Comparison of ENCODE assay signal across 22 mouse cellular contexts in the genomic region with DNA sequence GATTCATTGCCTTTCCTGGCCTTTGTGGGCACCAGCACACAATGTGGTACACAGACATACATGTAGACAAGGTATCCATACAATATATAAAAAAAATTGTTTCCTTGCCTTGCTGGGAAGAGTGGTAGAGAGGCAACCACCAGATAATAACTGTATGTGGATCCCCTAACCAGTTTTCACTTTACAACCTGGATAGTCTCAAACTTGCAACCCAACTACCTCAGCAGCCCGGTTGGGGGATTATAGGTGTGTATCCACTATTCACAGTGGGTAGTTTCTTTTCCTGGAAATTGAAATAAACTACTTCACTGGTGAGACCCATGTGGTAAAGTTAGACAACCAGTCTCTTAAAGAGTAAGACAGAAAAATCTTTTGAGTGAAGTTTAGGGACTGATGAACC. TPM values are rescaled to one million over a fixed set of nuclear protein-coding genes. Genes with fewer than 3 reads are reported as not detected.
DNase-seq lines count a peak whose midpoint lies in the region; ATAC-seq and TF ChIP-seq lines count a peak whose summit lies in the region.
"Had no signal": no experiment of that assay in that cellular context is flagged by ENCODE, and none has a peak within 500 bp of the region (broad histone marks: within the 10 kb centered on the region; RNA-seq: fewer than 3 reads in every experiment).

No protein-coding gene starts in this region.

- peak overlapping the region; percentile 63; the same call in 1 of the 2 replicates for H3K27ac ChIP-seq in hindbrain, embryonic 13.5 days
- H3K27ac ChIP-seq in hindbrain, postnatal 0 days, result no peak overlapping the region
- 0 out of 2 replicates have a peak overlapping the region, but pooled peaks have one; percentile 52 for H3K27ac ChIP-seq in midbrain, embryonic 12.5 days (replicated peaks)
- no peak overlapping the region for H3K27ac ChIP-seq in midbrain, embryonic 15.5 days
- H3K27ac ChIP-seq: embryonic facial prominence, embryonic 10.5 days; embryonic facial prominence, embryonic 12.5 days; forebrain, embryonic 13.5 days; forebrain, embryonic 15.5 days had no signal

- H3K4me1 ChIP-seq in hindbrain, embryonic 13.5 days (replicated peaks), result peaks cover 6% of the 10 kb centered on the region; the same call in 1 of the 2 replicates
- H3K4me1 ChIP-seq in hindbrain, postnatal 0 days (ENCODE audit: insufficient read depth, low read length), result no peaks in the 10 kb centered on the region
- no peaks in the 10 kb centered on the region for H3K4me1 ChIP-seq in midbrain, embryonic 12.5 days
- H3K4me1 ChIP-seq in midbrain, embryonic 15.5 days, result no peaks in the 10 kb centered on the region
- H3K4me1 ChIP-seq: embryonic facial prominence, embryonic 10.5 days; embryonic facial prominence, embryonic 12.5 days; forebrain, embryonic 13.5 days; forebrain, embryonic 15.5 days had no signal

- H3K36me3 ChIP-seq in hindbrain, embryonic 13.5 days, result peaks cover 93% of the 10 kb centered on the region
- peaks cover 58% of the 10 kb centered on the region for H3K36me3 ChIP-seq in hindbrain, postnatal 0 days (ENCODE audit: insufficient read depth, low read length)
- H3K36me3 ChIP-seq in midbrain, embryonic 12.5 days, result peaks cover 80% of the 10 kb centered on the region
- peaks cover 57% of the 10 kb centered on the region for H3K36me3 ChIP-seq in midbrain, embryonic 15.5 days (replicated peaks)

- WGBS in hindbrain, embryonic 13.5 days, result 84% methylated on average over 1 of the region's 1 CpGs
- WGBS in hindbrain, postnatal 0 days, result 94% methylated on average over 1 of the region's 1 CpGs
- WGBS in midbrain, embryonic 12.5 days, result 92% methylated on average over 1 of the region's 1 CpGs
- 84% methylated on average over 1 of the region's 1 CpGs for WGBS in midbrain, embryonic 15.5 days

- ATAC-seq in hindbrain, embryonic 13.5 days (ENCODE audit: low FRiP score), result no peak
- ATAC-seq in hindbrain, postnatal 0 days, result no peak
- no peak for ATAC-seq in midbrain, embryonic 12.5 days (ENCODE audit: low FRiP score, low read depth)
- ATAC-seq in midbrain, embryonic 15.5 days (replicated peaks), result no peak
- ATAC-seq: activated CD4-positive, CD25-positive, alpha-beta regulatory T cell, adult 4 months; CD4-positive, CD25-positive, alpha-beta regulatory T cell, adult 4 months; forebrain, embryonic 13.5 days; forebrain, embryonic 15.5 days; forebrain, postnatal 0 days; Patski had no signal

- H3K9ac ChIP-seq in hindbrain, embryonic 13.5 days, result no peak overlapping the region
- no peak overlapping the region for H3K9ac ChIP-seq in hindbrain, postnatal 0 days (replicated peaks; ENCODE audit: low read length)
- H3K9ac ChIP-seq in midbrain, embryonic 12.5 days (replicated peaks), result no peak overlapping the region
- no peak overlapping the region for H3K9ac ChIP-seq in midbrain, embryonic 15.5 days
- H3K9ac ChIP-seq: embryonic facial prominence, embryonic 12.5 days; forebrain, embryonic 13.5 days; forebrain, embryonic 15.5 days; forebrain, postnatal 0 days had no signal

- no peak for TF ChIP-seq CTCF in hindbrain, postnatal 0 days (IDR thresholded peaks at IDR 0.05; ENCODE audit: low read depth)

- no peak for DNase-seq in hindbrain, postnatal 0 days (ENCODE audit: low spot score)
- no peak for DNase-seq in layer of hippocampus, postnatal 25 days (ENCODE audit: extremely low spot score in 1 of 2, low spot score in 1 of 2)
- DNase-seq: adrenal gland, adult 8-10 months; adrenal gland, postnatal 14 days; adrenal gland, postnatal 36 days; B cell, adult 2 months; cerebellum, adult 11-12 months; cerebellum, adult 2 months; cerebellum, adult 9-10 months; cerebellum, postnatal 10 days; cerebellum, postnatal 25 days; forebrain, postnatal 0 days had no signal

- no peak overlapping the region for H3K4me3 ChIP-seq in hindbrain, embryonic 13.5 days
- H3K4me3 ChIP-seq in hindbrain, postnatal 0 days (ENCODE audit: low read length), result no peak overlapping the region
- H3K4me3 ChIP-seq in midbrain, embryonic 12.5 days, result no peak overlapping the region
- H3K4me3 ChIP-seq in midbrain, embryonic 15.5 days, result no peak overlapping the region
- H3K4me3 ChIP-seq: embryonic facial prominence, embryonic 10.5 days; embryonic facial prominence, embryonic 12.5 days; forebrain, embryonic 13.5 days; forebrain, embryonic 15.5 days had no signal

- no peak overlapping the region for H3K4me2 ChIP-seq in hindbrain, embryonic 13.5 days
- no peak overlapping the region for H3K4me2 ChIP-seq in hindbrain, postnatal 0 days (ENCODE audit: low read depth, low read length)
- no peak overlapping the region for H3K4me2 ChIP-seq in midbrain, embryonic 12.5 days (replicated peaks)
- no peak overlapping the region for H3K4me2 ChIP-seq in midbrain, embryonic 15.5 days
- H3K4me2 ChIP-seq: embryonic facial prominence, embryonic 12.5 days; forebrain, embryonic 13.5 days; forebrain, embryonic 15.5 days had no signal

- H3K27me3 ChIP-seq in hindbrain, embryonic 13.5 days, result no peaks in the 10 kb centered on the region
- no peaks in the 10 kb centered on the region for H3K27me3 ChIP-seq in hindbrain, postnatal 0 days (ENCODE audit: insufficient read depth, low read length)
- no peaks in the 10 kb centered on the region for H3K27me3 ChIP-seq in midbrain, embryonic 12.5 days
- H3K27me3 ChIP-seq in midbrain, embryonic 15.5 days (replicated peaks), result no peaks in the 10 kb centered on the region
- H3K27me3 ChIP-seq: embryonic facial prominence, embryonic 12.5 days; forebrain, embryonic 13.5 days; forebrain, embryonic 15.5 days; Patski had no signal

- no peaks in the 10 kb centered on the region for H3K9me3 ChIP-seq in hindbrain, embryonic 13.5 days
- no peaks in the 10 kb centered on the region for H3K9me3 ChIP-seq in hindbrain, postnatal 0 days (ENCODE audit: low read length)
- H3K9me3 ChIP-seq in midbrain, embryonic 12.5 days, result no peaks in the 10 kb centered on the region
- no peaks in the 10 kb centered on the region for H3K9me3 ChIP-seq in midbrain, embryonic 15.5 days
- H3K9me3 ChIP-seq: embryonic facial prominence, embryonic 10.5 days; embryonic facial prominence, embryonic 12.5 days; forebrain, embryonic 13.5 days; forebrain, embryonic 15.5 days had no signal

RNA-seq across cellular contexts. Expression of a gene that starts 13.3 kb away (rescaled TPM):
- polyA plus RNA-seq in hindbrain, embryonic 13.5 days (2015; fragmentation: Nextera tagmentation; extraction: Ambion mirVana), result 69.8 and 72.6 TPM in 2 replicates
- 91.4 and 92.8 TPM in 2 replicates for total RNA-seq in hindbrain, postnatal 0 days (2014; rRNA removed)
- polyA plus RNA-seq in hindbrain, postnatal 0 days (2015; fragmentation: Nextera tagmentation; extraction: Ambion mirVana), result 67.2 and 69.0 TPM in 2 replicates
- 80.9 and 81.1 TPM in 2 replicates for polyA plus RNA-seq in midbrain, embryonic 12.5 days (2016; fragmentation: Nextera tagmentation; extraction: Ambion mirVana)
- polyA plus RNA-seq in midbrain, embryonic 15.5 days (2015; fragmentation: Nextera tagmentation; extraction: Ambion mirVana), result 80.9 and 81.2 TPM in 2 replicates
- 100 to 1,000 TPM; 215 to 234 TPM for total RNA-seq in layer of hippocampus, postnatal 25 days (2021)

RNA-seq across cellular contexts. Expression of a gene that starts 27.6 kb away (rescaled TPM):
- polyA plus RNA-seq in hindbrain, embryonic 13.5 days (2015; fragmentation: Nextera tagmentation; extraction: Ambion mirVana), result 108 and 109 TPM in 2 replicates
- total RNA-seq in hindbrain, postnatal 0 days (2014; rRNA removed), result 23.1 and 27.9 TPM in 2 replicates
- 57.2 and 63.0 TPM in 2 replicates for polyA plus RNA-seq in hindbrain, postnatal 0 days (2015; fragmentation: Nextera tagmentation; extraction: Ambion mirVana)
- polyA plus RNA-seq in midbrain, embryonic 12.5 days (2016; fragmentation: Nextera tagmentation; extraction: Ambion mirVana), result 156 and 166 TPM in 2 replicates
- 70.6 and 76.7 TPM in 2 replicates for polyA plus RNA-seq in midbrain, embryonic 15.5 days (2015; fragmentation: Nextera tagmentation; extraction: Ambion mirVana)
- 10 to 100 TPM; 49.4 to 52.0 TPM for total RNA-seq in layer of hippocampus, postnatal 25 days (2021)

RNA-seq across cellular contexts. Expression of a gene that starts 33.2 kb away (rescaled TPM):
- 27.3 and 31.7 TPM in 2 replicates for polyA plus RNA-seq in hindbrain, embryonic 13.5 days (2015; fragmentation: Nextera tagmentation; extraction: Ambion mirVana)
- 6.3 and 12.6 TPM in 2 replicates for total RNA-seq in hindbrain, postnatal 0 days (2014; rRNA removed)
- polyA plus RNA-seq in hindbrain, postnatal 0 days (2015; fragmentation: Nextera tagmentation; extraction: Ambion mirVana), result 26.4 and 28.1 TPM in 2 replicates
- 36.1 and 43.0 TPM in 2 replicates for polyA plus RNA-seq in midbrain, embryonic 12.5 days (2016; fragmentation: Nextera tagmentation; extraction: Ambion mirVana)
- 19.9 and 20.5 TPM in 2 replicates for polyA plus RNA-seq in midbrain, embryonic 15.5 days (2015; fragmentation: Nextera tagmentation; extraction: Ambion mirVana)
- 1 to 10 TPM; 6.5 to 6.8 TPM for total RNA-seq in layer of hippocampus, postnatal 25 days (2021)
- polyA plus RNA-seq: activated CD4-positive, CD25-positive, alpha-beta regulatory T cell, adult 4 months; CD4-positive, CD25-positive, alpha-beta regulatory T cell, adult 4 months had no signal

RNA-seq across cellular contexts. Expression of a gene that starts 39.1 kb away (rescaled TPM):
- polyA plus RNA-seq in hindbrain, embryonic 13.5 days (2015; fragmentation: Nextera tagmentation; extraction: Ambion mirVana), result 69.0 and 71.8 TPM in 2 replicates
- total RNA-seq in hindbrain, postnatal 0 days (2014; rRNA removed), result 66.0 and 71.4 TPM in 2 replicates
- polyA plus RNA-seq in hindbrain, postnatal 0 days (2015; fragmentation: Nextera tagmentation; extraction: Ambion mirVana), result 36.5 and 40.9 TPM in 2 replicates
- polyA plus RNA-seq in midbrain, embryonic 12.5 days (2016; fragmentation: Nextera tagmentation; extraction: Ambion mirVana), result 40.1 and 42.6 TPM in 2 replicates
- polyA plus RNA-seq in midbrain, embryonic 15.5 days (2015; fragmentation: Nextera tagmentation; extraction: Ambion mirVana), result 47.2 and 51.1 TPM in 2 replicates
- total RNA-seq in layer of hippocampus, postnatal 25 days (2021), result 10 to 100 TPM; 40.9 to 49.4 TPM

Comparison
In these comparisons a context has a peak if more than half of its experiments do, and no peak if none do; other contexts are left out.
1. H3K27ac ChIP-seq: peak in hindbrain, embryonic 13.5 days (single experiment) and midbrain, embryonic 12.5 days (single experiment); none in hindbrain, postnatal 0 days (single experiment) and midbrain, embryonic 15.5 days (single experiment).